Mouse (Mus musculus): ENCODE measurements around the gene Smpd4. TPM values are rescaled to one million over a fixed set of nuclear protein-coding genes. Genes with fewer than 3 reads are reported as not detected.

Gene Smpd4
- polyA plus RNA-seq, 1 experiment from 2014 or later = 27.5 TPM

GRCm38 (mm10) chr16:17654188-17654795, 35.1 kb downstream of the Smpd4 start:
- H3K27ac ChIP-seq = no peak overlapping the region
- H3K4me1 ChIP-seq (replicated peaks) = no peaks in the 10 kb centered on the region
- no peak overlapping the region for H3K9ac ChIP-seq
- peaks cover 43% of the 10 kb centered on the region for H3K36me3 ChIP-seq
- H3K4me2 ChIP-seq (replicated peaks) = no peak overlapping the region
- no peak overlapping the region for H3K4me3 ChIP-seq (replicated peaks)
- no peak for ATAC-seq
- 90% methylated on average over 4 of the region's 4 CpGs for WGBS
- H3K27me3 ChIP-seq (replicated peaks) = no peaks in the 10 kb centered on the region
- no peaks in the 10 kb centered on the region for H3K9me3 ChIP-seq

- no peaks in the 10 kb centered on the region for H3K27me3 ChIP-seq (replicated peaks)
- H3K9ac ChIP-seq = no peak overlapping the region
- no peak overlapping the region for H3K4me2 ChIP-seq (replicated peaks)
- peak; percentile 85 for ATAC-seq
- H3K36me3 ChIP-seq = peaks cover 42% of the 10 kb centered on the region
- WGBS = 66% methylated on average over 5 of the region's 5 CpGs
- peak overlapping the region; percentile 38; the same call in 1 of the 2 replicates for H3K27ac ChIP-seq
- no peak overlapping the region for H3K4me3 ChIP-seq (replicated peaks)
- no peaks in the 10 kb centered on the region for H3K9me3 ChIP-seq
- no peaks in the 10 kb centered on the region for H3K4me1 ChIP-seq (replicated peaks)
These were observed 37.2 kb downstream of the Smpd4 start for GRCm38 (mm10) chr16:17656212-17656871.

DNA sequence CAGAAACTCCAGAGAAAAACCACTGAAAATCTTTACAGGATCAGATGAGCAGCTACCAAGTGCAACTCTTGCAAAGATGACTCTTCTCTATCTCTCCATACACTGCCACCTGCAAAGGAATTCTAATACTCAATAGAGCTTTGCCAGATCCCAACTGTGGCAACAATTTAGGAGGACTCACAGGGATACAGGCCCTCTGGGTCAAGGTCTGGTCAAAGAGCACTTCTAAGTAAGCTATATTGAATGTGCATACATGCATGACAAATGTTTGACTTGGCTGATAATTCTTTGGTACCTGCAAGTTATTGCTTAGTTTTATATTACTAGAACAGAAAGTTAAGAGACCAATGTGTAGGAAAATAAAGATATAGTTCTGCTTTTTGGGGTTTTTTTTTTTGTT, 46.4 kb downstream of the Smpd4 start:
- ATAC-seq = no peak

DNA sequence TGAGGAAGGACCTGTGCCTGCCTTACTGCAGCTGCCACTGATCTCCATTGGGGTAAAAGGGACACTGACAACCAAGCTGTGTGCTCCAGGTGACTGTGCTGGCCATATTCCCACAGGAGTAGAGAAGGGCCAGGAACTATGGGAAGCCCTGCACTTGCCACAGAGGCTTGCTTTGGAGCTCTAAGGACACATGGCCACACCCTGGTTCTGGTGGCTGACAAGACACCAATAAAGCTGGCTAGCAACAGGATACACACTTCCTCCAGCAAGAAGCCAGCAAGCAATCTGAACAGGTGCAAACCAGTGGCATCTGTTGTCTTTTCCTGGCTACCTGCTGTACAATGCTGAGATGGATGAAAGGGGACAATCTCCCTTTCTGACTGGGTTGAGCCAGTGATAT, 50.7 kb downstream of the Smpd4 start:
- Histone ChIP-seq H3K9me3 (no peaks in the 10 kb centered on the region), H3K27me3 (replicated peaks) (no peaks in the 10 kb centered on the region), H3K4me3 (replicated peaks) (no peak overlapping the region), H3K4me1 (replicated peaks) (no peaks in the 10 kb centered on the region), H3K27ac (no peak overlapping the region), H3K4me2 (replicated peaks) (no peak overlapping the region), H3K36me3 (peaks cover 37% of the 10 kb centered on the region), H3K9ac (no peak overlapping the region)
- ATAC-seq = no peak

More for the DNA sequence above, 46.4 kb downstream of the Smpd4 start:
- Histone ChIP-seq H3K9me3 (no peaks in the 10 kb centered on the region), H3K36me3 (peaks cover 23% of the 10 kb centered on the region; the same call in 1 of the 2 replicates), H3K4me3 (replicated peaks) (no peak overlapping the region), H3K4me2 (replicated peaks) (no peak overlapping the region), H3K9ac (no peak overlapping the region), H3K27ac (no peak overlapping the region), H3K27me3 (replicated peaks) (no peaks in the 10 kb centered on the region), H3K4me1 (replicated peaks) (no peaks in the 10 kb centered on the region)

Other genes with a start within 250 kb of the Smpd4 start
- 13.5 and 14.4 TPM in 2 replicates for gene Snap29, start 213.4 kb upstream of the Smpd4 start, polyA plus RNA-seq (2015; fragmentation: Nextera tagmentation; extraction: Ambion mirVana)
- gene Pi4ka, start 213.0 kb upstream of the Smpd4 start, polyA plus RNA-seq (2015; fragmentation: Nextera tagmentation; extraction: Ambion mirVana) = 25.9 and 30.1 TPM in 2 replicates
- gene Crkl, start 167.4 kb upstream of the Smpd4 start, polyA plus RNA-seq (2015; fragmentation: Nextera tagmentation; extraction: Ambion mirVana) = 53.3 and 57.8 TPM in 2 replicates
- 5.4 and 6.1 TPM in 2 replicates for gene Aifm3, start 129.7 kb upstream of the Smpd4 start, polyA plus RNA-seq (2015; fragmentation: Nextera tagmentation; extraction: Ambion mirVana)
- gene Lztr1, start 110.7 kb upstream of the Smpd4 start, polyA plus RNA-seq (2015; fragmentation: Nextera tagmentation; extraction: Ambion mirVana) = 72.7 and 82.6 TPM in 2 replicates
- 52.7 and 54.0 TPM in 2 replicates for gene Thap7, start 88.2 kb upstream of the Smpd4 start, polyA plus RNA-seq (2015; fragmentation: Nextera tagmentation; extraction: Ambion mirVana)
- gene Lrrc74b, start 58.1 kb upstream of the Smpd4 start, polyA plus RNA-seq (2015; fragmentation: Nextera tagmentation; extraction: Ambion mirVana) = 0.27 and 0.29 TPM in 2 replicates
- 0.60 and 0.80 TPM in 2 replicates for gene P2rx6, start 57.5 kb upstream of the Smpd4 start, polyA plus RNA-seq (2015; fragmentation: Nextera tagmentation; extraction: Ambion mirVana)
- gene Slc7a4, start 36.1 kb upstream of the Smpd4 start, polyA plus RNA-seq (2015; fragmentation: Nextera tagmentation; extraction: Ambion mirVana) = 25.0 and 29.4 TPM in 2 replicates
- gene Ccdc74a, start 27.1 kb downstream of the Smpd4 start, polyA plus RNA-seq (2015; fragmentation: Nextera tagmentation; extraction: Ambion mirVana) = 4.0 and 6.7 TPM in 2 replicates
- gene Med15, start 113.5 kb downstream of the Smpd4 start, polyA plus RNA-seq (2015; fragmentation: Nextera tagmentation; extraction: Ambion mirVana) = 38.0 and 43.0 TPM in 2 replicates
- 52.3 and 55.6 TPM in 2 replicates for gene Klhl22, start 140.3 kb downstream of the Smpd4 start, polyA plus RNA-seq (2015; fragmentation: Nextera tagmentation; extraction: Ambion mirVana)
- gene Scarf2, start 177.9 kb downstream of the Smpd4 start, polyA plus RNA-seq (2015; fragmentation: Nextera tagmentation; extraction: Ambion mirVana) = 11.5 and 11.7 TPM in 2 replicates
- not detected in 2 replicates for gene B830017H08Rik, start 213.8 kb downstream of the Smpd4 start, polyA plus RNA-seq (2015; fragmentation: Nextera tagmentation; extraction: Ambion mirVana)
- gene Car15, start 219.0 kb downstream of the Smpd4 start, polyA plus RNA-seq (2015; fragmentation: Nextera tagmentation; extraction: Ambion mirVana) = 2.0 and 3.1 TPM in 2 replicates

Data from intestine, embryonic 15.5 days (tissue).